Mouse (Mus musculus) frontal cortex, postnatal 14 days (tissue): ENCODE measurements at regions not wholly inside any gene's neighbourhood (a gene's known extent, or its start where the extent isn't known, plus 50 kb on each side); places are given as distances from the start of the nearest gene placed in this dataset.

Source experiments
- DNase-seq, 2 experiments: peaks; one replicate each; pipeline ENCODE4 v3.0.0; 2022; ENCODE audit warnings: low spot score in 2 of 2

GRCm38 (mm10) chr12:49449396-49449795, 64.4 kb downstream of the Gm43517 start:
- no peak for DNase-seq

- DNase-seq = no peak
Measured at GRCm38 (mm10) chr12:49468059-49468458, 83.1 kb downstream of the Gm43517 start.

GRCm38 (mm10) chr12:49473371-49473770, 88.4 kb downstream of the Gm43517 start:
- DNase-seq = peak; percentile 23 to 42

GRCm38 (mm10) chr12:49480656-49481055, 95.7 kb downstream of the Gm43517 start:
- DNase-seq = no peak

GRCm38 (mm10) chr12:49481151-49481550, 96.2 kb downstream of the Gm43517 start:
- no peak for DNase-seq

- DNase-seq = no peak
Measured at GRCm38 (mm10) chr12:49482367-49482766, 97.4 kb downstream of the Gm43517 start.

GRCm38 (mm10) chr12:49484070-49484770, 99.2 kb downstream of the Gm43517 start:
- no peak for DNase-seq

- DNase-seq = no peak
Measured at GRCm38 (mm10) chr12:49513131-49513530, 128.2 kb downstream of the Gm43517 start.

GRCm38 (mm10) chr12:49514616-49515015, 129.6 kb downstream of the Gm43517 start:
- DNase-seq = no peak
